Mouse (Mus musculus) thymus, adult 2 months (tissue): ENCODE data around the gene Ascl5. TPM values are rescaled to one million over a fixed set of nuclear protein-coding genes. Genes with fewer than 3 reads are reported as not detected.
A peak's percentile ranks its signal among the peaks of the same experiment; 100 is the strongest.

Experiments used
- DNase-seq: peaks from one replicate; pipeline ENCODE4 v3.0.0; 2021
- H3K27ac ChIP-seq: fragments of 200-500 bp; 2 replicates; pipeline ENCODE4 v1.5.1; 2012; ENCODE audit warnings: low read length, control low read depth; ENCODE audit not compliant: control insufficient read depth, insufficient read depth
- H3K27me3 ChIP-seq: fragments of 200-500 bp; 2 replicates; pipeline ENCODE4 v1.6.1; 2012; ENCODE audit warnings: mild to moderate bottlenecking, low read length, moderate library complexity, mixed read lengths; ENCODE audit not compliant: control insufficient read depth, insufficient read depth
- H3K36me3 ChIP-seq: fragments of 200-500 bp; 2 replicates; pipeline ENCODE4 v1.6.1; 2012; ENCODE audit warnings: mild to moderate bottlenecking, low read length, moderate library complexity; ENCODE audit not compliant: control insufficient read depth, insufficient read depth
- H3K4me1 ChIP-seq: fragments of 200-500 bp; replicated peaks from 2 replicates; pipeline ENCODE4 v1.6.1; 2012; ENCODE audit warnings: low read length; ENCODE audit not compliant: control insufficient read depth, insufficient read depth
- H3K4me3 ChIP-seq: fragments of 200-500 bp; 2 replicates; pipeline ENCODE4 v1.5.1; 2012; ENCODE audit warnings: mild to moderate bottlenecking, low read length, control low read depth, moderate library complexity; ENCODE audit not compliant: control insufficient read depth, insufficient read depth
- CTCF ChIP-seq: fragments of 200-500 bp; IDR thresholded peaks from 2 replicates; pipeline ENCODE4 v1.5.1; 2012; ENCODE audit warnings: mild to moderate bottlenecking, control low read depth, low read length, moderate library complexity, borderline replicate concordance; ENCODE audit not compliant: control insufficient read depth, poor library complexity, insufficient read depth; ENCODE audit errors: extremely low read depth
- POLR2A ChIP-seq: fragments of 200-500 bp; IDR thresholded peaks from 2 replicates; pipeline ENCODE4 v1.6.1; 2012; ENCODE audit warnings: mild to moderate bottlenecking, low read length, control low read depth, moderate library complexity; ENCODE audit not compliant: control insufficient read depth, poor library complexity, insufficient read depth; ENCODE audit errors: extremely low read depth
- WGBS: fragments of 180-500 bp; shearing (Covaris S2); methylation state at CpG from one replicate; pipeline ENCODE4 v1.1.7; 2018; 5-methylcytosine and 5-hydroxymethylcytosine counted together
- polyA plus RNA-seq: library from polyadenylated mRNA; depleted of rRNA; stranded (reverse); fragments of >200 nt; gene quantifications from 2 replicates; pipeline ENCODE4 v1.2.3, GENCODE M21; 2012

Gene Ascl5
- polyA plus RNA-seq, 1 experiment, result not detected

GRCm38 (mm10) chr1:136031697-136032096, 18.9 kb upstream of the Ascl5 start:
- no peak overlapping the region for H3K27ac ChIP-seq
- H3K4me1 ChIP-seq, result no peaks in the 10 kb centered on the region
- H3K36me3 ChIP-seq, result peaks cover 21% of the 10 kb centered on the region
- TF ChIP-seq POLR2A (no peak), CTCF (no peak)
- H3K27me3 ChIP-seq, result no peaks in the 10 kb centered on the region
- WGBS, result 95% methylated on average over 8 of the region's 8 CpGs
- no peak overlapping the region for H3K4me3 ChIP-seq
- DNase-seq, result no peak

GRCm38 (mm10) chr1:136032961-136033360, 17.6 kb upstream of the Ascl5 start:
- WGBS, result 83% methylated on average over 7 of the region's 7 CpGs
- TF ChIP-seq CTCF, result no peak
- TF ChIP-seq POLR2A, result no peak
- H3K36me3 ChIP-seq, result peaks cover 21% of the 10 kb centered on the region

GRCm38 (mm10) chr1:136038746-136039538, 11.7 kb upstream of the Ascl5 start:
- TF ChIP-seq POLR2A, result no peak
- TF ChIP-seq CTCF, result no peak
- no peak overlapping the region for H3K4me3 ChIP-seq
- no peaks in the 10 kb centered on the region for H3K27me3 ChIP-seq
- DNase-seq, result no peak
- H3K4me1 ChIP-seq, result no peaks in the 10 kb centered on the region
- H3K27ac ChIP-seq, result no peak overlapping the region
- 88% methylated on average over 5 of the region's 5 CpGs for WGBS
- peaks cover 7% of the 10 kb centered on the region for H3K36me3 ChIP-seq

More at GRCm38 (mm10) chr1:136032961-136033360, 17.6 kb upstream of the Ascl5 start:
- no peak overlapping the region for H3K4me3 ChIP-seq
- no peak overlapping the region for H3K27ac ChIP-seq
- no peaks in the 10 kb centered on the region for H3K27me3 ChIP-seq
- no peaks in the 10 kb centered on the region for H3K4me1 ChIP-seq
- no peak for DNase-seq

GRCm38 (mm10) chr1:136040452-136040851, 10.2 kb upstream of the Ascl5 start:
- TF ChIP-seq CTCF, result no peak
- no peak for TF ChIP-seq POLR2A
- Histone ChIP-seq H3K27me3 (no peaks in the 10 kb centered on the region), H3K4me1 (no peaks in the 10 kb centered on the region), H3K36me3 (no peaks in the 10 kb centered on the region), H3K4me3 (no peak overlapping the region), H3K27ac (no peak overlapping the region)
- no peak for DNase-seq
- 47% methylated on average over 11 of the region's 11 CpGs for WGBS

GRCm38 (mm10) chr1:136040874-136041273, 9.7 kb upstream of the Ascl5 start:
- TF ChIP-seq POLR2A (no peak), CTCF (no peak)
- H3K27me3 ChIP-seq, result no peaks in the 10 kb centered on the region
- WGBS, result 55% methylated on average over 4 of the region's 4 CpGs

GRCm38 (mm10) chr1:136045774-136046173, 4.8 kb upstream of the Ascl5 start:
- H3K4me1 ChIP-seq, result no peaks in the 10 kb centered on the region

More at GRCm38 (mm10) chr1:136040874-136041273, 9.7 kb upstream of the Ascl5 start:
- no peak for DNase-seq
- Histone ChIP-seq H3K4me1 (no peaks in the 10 kb centered on the region), H3K4me3 (no peak overlapping the region), H3K36me3 (no peaks in the 10 kb centered on the region), H3K27ac (no peak overlapping the region)

GRCm38 (mm10) chr1:136047432-136047831, 3.2 kb upstream of the Ascl5 start:
- Histone ChIP-seq H3K4me1 (no peaks in the 10 kb centered on the region), H3K27me3 (peaks cover 11% of the 10 kb centered on the region; the same call in 1 of the 2 replicates), H3K4me3 (no peak overlapping the region), H3K36me3 (no peaks in the 10 kb centered on the region), H3K27ac (no peak overlapping the region)
- DNase-seq, result peak; percentile 29
- TF ChIP-seq POLR2A, result no peak
- no peak for TF ChIP-seq CTCF
- WGBS, result 10% methylated on average over 2 of the region's 2 CpGs

More at GRCm38 (mm10) chr1:136045774-136046173, 4.8 kb upstream of the Ascl5 start:
- Histone ChIP-seq H3K4me3 (no peak overlapping the region), H3K27me3 (peaks cover 6% of the 10 kb centered on the region; the same call in 1 of the 2 replicates), H3K36me3 (no peaks in the 10 kb centered on the region), H3K27ac (no peak overlapping the region)
- 28% methylated on average over 4 of the region's 4 CpGs for WGBS
- TF ChIP-seq POLR2A (no peak), CTCF (peak; percentile 72; the same call in 1 of the 2 replicates)
- peak; percentile 66 for DNase-seq
